Mouse (Mus musculus): ENCODE results near the gene Slc5a3.
A peak's percentile ranks its signal among the peaks of the same experiment; 100 is the strongest.

The Slc5a3 gene

GRCm38 (mm10) chr16:92057852-92058643 lies at the start of gene Slc5a3, which contains the start of the genes Mrps6 and Gm49711:
Gene Slc5a3 (plus strand): TSS chr16:92058322.
Gene Mrps6 (plus strand): TSS chr16:92058270.
Gene Gm49711 (plus strand): TSS chr16:92058316.
- DNase-seq (ENCODE audit: low read depth, low spot score), result peak; percentile 68

- no peak for DNase-seq (ENCODE audit: low read depth, low spot score)
Observed at GRCm38 (mm10) chr16:92009586-92009985, 48.5 kb upstream of the Slc5a3 start.

GRCm38 (mm10) chr16:92016792-92017191 lies 41.3 kb upstream of the Slc5a3 start:
- no peak for DNase-seq (ENCODE audit: low read depth, low spot score)

GRCm38 (mm10) chr16:92019141-92020118 lies 38.7 kb upstream of the Slc5a3 start:
- DNase-seq (ENCODE audit: low read depth, low spot score), result no peak

GRCm38 (mm10) chr16:92021656-92022400 lies 36.3 kb upstream of the Slc5a3 start:
- DNase-seq (ENCODE audit: low read depth, low spot score), result no peak

- no peak for DNase-seq (ENCODE audit: low read depth, low spot score)
Observed at GRCm38 (mm10) chr16:92022494-92023283, 35.4 kb upstream of the Slc5a3 start.

- DNase-seq (ENCODE audit: low read depth, low spot score), result no peak
Observed at GRCm38 (mm10) chr16:92033286-92033685, 24.8 kb upstream of the Slc5a3 start.

- no peak for DNase-seq (ENCODE audit: low read depth, low spot score)
Observed at GRCm38 (mm10) chr16:92034676-92035075, 23.4 kb upstream of the Slc5a3 start.

GRCm38 (mm10) chr16:92036701-92037100 lies 21.4 kb upstream of the Slc5a3 start:
- DNase-seq (ENCODE audit: low read depth, low spot score), result no peak

- DNase-seq (ENCODE audit: low read depth, low spot score), result no peak
Observed at GRCm38 (mm10) chr16:92037891-92038607, 20.1 kb upstream of the Slc5a3 start.

GRCm38 (mm10) chr16:92039421-92039820 lies 18.7 kb upstream of the Slc5a3 start:
- DNase-seq (ENCODE audit: low read depth, low spot score), result no peak

- DNase-seq (ENCODE audit: low read depth, low spot score), result no peak
Observed at GRCm38 (mm10) chr16:92039966-92040365, 18.2 kb upstream of the Slc5a3 start.

GRCm38 (mm10) chr16:92051777-92052310 lies 6.3 kb upstream of the Slc5a3 start:
- DNase-seq (ENCODE audit: low read depth, low spot score), result no peak

GRCm38 (mm10) chr16:92052569-92052968 lies 5.6 kb upstream of the Slc5a3 start:
- DNase-seq (ENCODE audit: low read depth, low spot score), result no peak

- no peak for DNase-seq (ENCODE audit: low read depth, low spot score)
Observed at GRCm38 (mm10) chr16:92056711-92057110, 1.4 kb upstream of the Slc5a3 start.

GRCm38 (mm10) chr16:92057456-92057851 lies 668 bp upstream of the Slc5a3 start:
- no peak for DNase-seq (ENCODE audit: low read depth, low spot score)

GRCm38 (mm10) chr16:92058644-92059620 lies 810 bp downstream of the Slc5a3 start:
- DNase-seq (ENCODE audit: low read depth, low spot score), result no peak

- DNase-seq (ENCODE audit: low read depth, low spot score), result no peak
Observed at GRCm38 (mm10) chr16:92060213-92060612, 2.1 kb downstream of the Slc5a3 start.

- DNase-seq (ENCODE audit: low read depth, low spot score), result no peak
Observed at GRCm38 (mm10) chr16:92061586-92061985, 3.5 kb downstream of the Slc5a3 start.
